Mouse (Mus musculus): Measurements from ENCODE around the gene Minpp1. TPM values are rescaled to one million over a fixed set of nuclear protein-coding genes. Genes with fewer than 3 reads are reported as not detected.

Gene Minpp1
- polyA plus RNA-seq (2015; fragmentation: Illumina TruSeq; extraction: RNeasy Lipid Tissue Mini Kit (QIAGEN cat#74804); ENCODE audit: low read depth, low replicate concordance): 49.2 TPM

DNA sequence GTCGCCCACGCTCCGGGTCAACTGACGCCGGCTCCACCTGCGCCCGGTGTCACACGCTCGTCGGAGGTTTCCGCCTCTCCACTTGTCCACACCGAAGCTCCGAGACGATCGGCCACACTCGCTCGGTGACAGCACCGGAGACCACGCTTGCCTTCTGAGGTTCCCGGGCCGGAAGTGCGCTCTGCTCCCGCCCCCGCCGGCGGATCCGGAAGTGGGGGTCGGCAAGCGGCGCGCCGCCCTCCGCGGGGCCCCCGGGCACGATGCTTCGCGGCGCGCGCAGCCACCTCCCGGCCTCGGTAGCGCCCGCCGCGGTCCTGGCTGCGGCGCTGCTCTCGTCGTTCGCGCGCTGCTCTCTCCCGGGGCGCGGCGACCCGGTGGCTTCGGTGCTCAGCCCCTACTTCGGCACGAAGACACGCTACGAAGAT lies at the start of gene Minpp1:
Minpp1 (plus strand) TSS at position 89 of the 425 bp plus-strand sequence.

DNA sequence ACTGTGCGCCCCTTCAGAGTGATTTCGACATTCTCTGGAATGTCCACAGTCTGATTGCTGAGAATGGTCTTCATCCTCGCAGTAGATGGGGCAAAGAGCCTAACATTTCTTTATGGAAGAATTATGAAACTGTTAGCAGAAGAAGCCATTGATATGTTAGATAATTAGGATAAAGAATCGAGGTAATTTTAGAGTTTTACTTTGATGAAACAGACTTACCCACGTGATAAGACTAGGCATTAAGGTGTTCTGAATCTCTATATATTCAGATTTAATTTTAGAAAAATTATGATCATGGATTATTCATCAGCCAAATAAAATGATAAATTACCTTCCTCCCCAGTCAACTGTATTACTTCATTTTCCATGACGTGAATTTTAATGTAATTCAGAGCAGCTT lies 19.1 kb upstream of the Minpp1 start, which contains the start of gene Rpl9-ps6:
Rpl9-ps6 (minus strand) TSS at position 101 of the 400 bp plus-strand sequence.

Other genes with a start within 250 kb of the Minpp1 start
- gene Sgms1, start 96.1 kb upstream of the Minpp1 start, polyA plus RNA-seq (2015; fragmentation: Illumina TruSeq; extraction: RNeasy Lipid Tissue Mini Kit (QIAGEN cat#74804); ENCODE audit: low read depth, low replicate concordance): 36.9 TPM
- 52.5 TPM for gene Rpl9-ps6, start 19.2 kb upstream of the Minpp1 start, polyA plus RNA-seq (2015; fragmentation: Illumina TruSeq; extraction: RNeasy Lipid Tissue Mini Kit (QIAGEN cat#74804); ENCODE audit: low read depth, low replicate concordance)
- gene Papss2, start 110.0 kb downstream of the Minpp1 start, polyA plus RNA-seq (2015; fragmentation: Illumina TruSeq; extraction: RNeasy Lipid Tissue Mini Kit (QIAGEN cat#74804); ENCODE audit: low read depth, low replicate concordance): 10.4 TPM

Measured in brain, adult 10 weeks (tissue).